Mouse (Mus musculus) kidney, embryonic 15.5 days (tissue): Measurements from ENCODE around the gene Uqcrfs1. TPM values are rescaled to one million over a fixed set of nuclear protein-coding genes. Genes with fewer than 3 reads are reported as not detected.
A peak's percentile ranks its signal among the peaks of the same experiment; 100 is the strongest.

Experiments used
- ATAC-seq: fragments of 200-750 bp; cut with Nextera tagmentation; replicated peaks from 2 replicates; pipeline ENCODE4 v1.8.0; 2017; ENCODE audit warnings: moderate TSS enrichment; ENCODE audit not compliant: low FRiP score
- H3K27ac ChIP-seq: fragments of 300-500 bp; sonication (generic); 2 replicates; pipeline ENCODE4 v1.5.1; 2015; ENCODE audit warnings: mild to moderate bottlenecking, inconsistent platforms
- H3K27me3 ChIP-seq: fragments of 300-500 bp; sonication (generic); 2 replicates; pipeline ENCODE4 v1.6.1; 2015; ENCODE audit warnings: inconsistent platforms
- H3K36me3 ChIP-seq: fragments of 300-500 bp; sonication (generic); 2 replicates; pipeline ENCODE4 v1.6.1; 2015; ENCODE audit warnings: inconsistent platforms
- H3K4me1 ChIP-seq: fragments of 300-500 bp; sonication (generic); 2 replicates; pipeline ENCODE4 v1.6.1; 2015; ENCODE audit warnings: inconsistent platforms
- H3K4me2 ChIP-seq: fragments of 300-500 bp; sonication (generic); 2 replicates; pipeline ENCODE4 v1.6.1; 2015; ENCODE audit warnings: moderate library complexity, mild to moderate bottlenecking, inconsistent platforms
- H3K4me3 ChIP-seq: fragments of 300-500 bp; sonication (generic); replicated peaks from 2 replicates; pipeline ENCODE4 v1.5.1; 2015; ENCODE audit warnings: mild to moderate bottlenecking, inconsistent platforms
- H3K9ac ChIP-seq: fragments of 300-500 bp; sonication (generic); 2 replicates; pipeline ENCODE4 v1.6.1; 2015; ENCODE audit warnings: mild to moderate bottlenecking, inconsistent platforms
- H3K9me3 ChIP-seq: fragments of 300-500 bp; sonication (generic); replicated peaks from 2 replicates; pipeline ENCODE4 v1.6.1; 2016; ENCODE audit warnings: inconsistent platforms
- WGBS: fragments of 180-500 bp; shearing (Covaris S2); methylation state at CpG from one replicate; pipeline ENCODE4 v1.1.7; 2015; ENCODE audit warnings: mixed read lengths; 5-methylcytosine and 5-hydroxymethylcytosine counted together
- polyA plus RNA-seq: library from polyadenylated mRNA; unstranded; fragments of >200 nt; fragmentation: Nextera tagmentation; extraction: Ambion mirVana; gene quantifications from 2 replicates; pipeline ENCODE4 v1.2.1, GENCODE M21; 2015

Gene Uqcrfs1
- polyA plus RNA-seq, result 269 and 295 TPM in 2 replicates

GRCm38 (mm10) chr13:30544856-30545604, at the start of gene Uqcrfs1:
Uqcrfs1 (minus strand) TSS chr13:30545362.
- H3K27me3 ChIP-seq, result 0 out of 2 replicates have a peak, but pooled peaks cover 2% of the 10 kb centered on the region
- ATAC-seq, result peak; percentile 99
- under 1% methylated on average over 82 of the region's 82 CpGs for WGBS

GRCm38 (mm10) chr13:30585786-30586185, 40.6 kb upstream of the Uqcrfs1 start:
- WGBS, result 88% methylated on average over 3 of the region's 3 CpGs
- Histone ChIP-seq H3K4me1 (no peaks in the 10 kb centered on the region), H3K36me3 (no peaks in the 10 kb centered on the region), H3K4me2 (no peak overlapping the region), H3K27me3 (no peaks in the 10 kb centered on the region), H3K9ac (no peak overlapping the region), H3K9me3 (no peaks in the 10 kb centered on the region), H3K27ac (no peak overlapping the region), H3K4me3 (no peak overlapping the region)
- ATAC-seq, result no peak

More at GRCm38 (mm10) chr13:30544856-30545604, at the start of gene Uqcrfs1:
- Histone ChIP-seq H3K9me3 (no peaks in the 10 kb centered on the region), H3K4me1 (peaks cover 17% of the 10 kb centered on the region), H3K9ac (peak within 1 kb of the TSS; percentile 98), H3K27ac (peak within 1 kb of the TSS; percentile 81), H3K4me2 (peak within 1 kb of the TSS; percentile 64), H3K36me3 (peaks cover 9% of the 10 kb centered on the region), H3K4me3 (peak within 1 kb of the TSS; percentile 100)

GRCm38 (mm10) chr13:30582541-30582940, 37.4 kb upstream of the Uqcrfs1 start:
- Histone ChIP-seq H3K9ac (no peak overlapping the region), H3K4me2 (no peak overlapping the region), H3K4me1 (no peaks in the 10 kb centered on the region), H3K9me3 (no peaks in the 10 kb centered on the region), H3K27me3 (no peaks in the 10 kb centered on the region), H3K4me3 (no peak overlapping the region), H3K27ac (no peak overlapping the region), H3K36me3 (no peaks in the 10 kb centered on the region)
- WGBS, result 72% methylated on average over 2 of the region's 2 CpGs
- ATAC-seq, result no peak

GRCm38 (mm10) chr13:30578806-30579205, 33.6 kb upstream of the Uqcrfs1 start:
- Histone ChIP-seq H3K4me2 (no peak overlapping the region), H3K4me3 (no peak overlapping the region), H3K36me3 (no peaks in the 10 kb centered on the region), H3K9me3 (no peaks in the 10 kb centered on the region), H3K4me1 (no peaks in the 10 kb centered on the region), H3K27ac (no peak overlapping the region), H3K27me3 (no peaks in the 10 kb centered on the region), H3K9ac (no peak overlapping the region)
- 82% methylated on average over 2 of the region's 2 CpGs for WGBS
- ATAC-seq, result no peak

- Histone ChIP-seq H3K36me3 (no peaks in the 10 kb centered on the region), H3K27ac (no peak overlapping the region), H3K9ac (no peak overlapping the region), H3K4me3 (no peak overlapping the region), H3K27me3 (no peaks in the 10 kb centered on the region), H3K4me2 (no peak overlapping the region), H3K4me1 (no peaks in the 10 kb centered on the region), H3K9me3 (no peaks in the 10 kb centered on the region)
- 74% methylated on average over 2 of the region's 2 CpGs for WGBS
- ATAC-seq, result no peak
Observed at GRCm38 (mm10) chr13:30576819-30577218, 31.7 kb upstream of the Uqcrfs1 start.

GRCm38 (mm10) chr13:30572971-30573370, 27.8 kb upstream of the Uqcrfs1 start:
- Histone ChIP-seq H3K9ac (no peak overlapping the region), H3K4me1 (no peaks in the 10 kb centered on the region), H3K27ac (no peak overlapping the region), H3K4me3 (no peak overlapping the region), H3K36me3 (no peaks in the 10 kb centered on the region), H3K9me3 (no peaks in the 10 kb centered on the region), H3K27me3 (no peaks in the 10 kb centered on the region), H3K4me2 (no peak overlapping the region)
- no peak for ATAC-seq
- WGBS, result 76% methylated on average over 4 of the region's 4 CpGs

GRCm38 (mm10) chr13:30570182-30570581, 25.0 kb upstream of the Uqcrfs1 start:
- Histone ChIP-seq H3K27me3 (no peaks in the 10 kb centered on the region), H3K27ac (no peak overlapping the region), H3K36me3 (no peaks in the 10 kb centered on the region), H3K4me2 (no peak overlapping the region), H3K4me3 (no peak overlapping the region), H3K4me1 (no peaks in the 10 kb centered on the region), H3K9me3 (no peaks in the 10 kb centered on the region), H3K9ac (no peak overlapping the region)
- ATAC-seq, result no peak
- 83% methylated on average over 1 of the region's 1 CpGs for whole genome bisulfite sequencing

- no peaks in the 10 kb centered on the region for H3K4me1 ChIP-seq
- no peaks in the 10 kb centered on the region for H3K27me3 ChIP-seq
- no peaks in the 10 kb centered on the region for H3K36me3 ChIP-seq
- no peak overlapping the region for H3K27ac ChIP-seq
- ATAC-seq, result no peak
- WGBS, result 72% methylated on average over 7 of the region's 7 CpGs
- no peak overlapping the region for H3K4me2 ChIP-seq
- H3K9ac ChIP-seq, result no peak overlapping the region
- no peak overlapping the region for H3K4me3 ChIP-seq
- H3K9me3 ChIP-seq, result no peaks in the 10 kb centered on the region
Observed at GRCm38 (mm10) chr13:30567571-30567970, 22.4 kb upstream of the Uqcrfs1 start.

- ATAC-seq, result no peak
- 66% methylated on average over 8 of the region's 8 CpGs for WGBS
- no peak overlapping the region for H3K4me2 ChIP-seq
- no peak overlapping the region for H3K4me3 ChIP-seq
- no peaks in the 10 kb centered on the region for H3K36me3 ChIP-seq
- no peak overlapping the region for H3K27ac ChIP-seq
- H3K9ac ChIP-seq, result no peak overlapping the region
- H3K4me1 ChIP-seq, result no peaks in the 10 kb centered on the region
- no peaks in the 10 kb centered on the region for H3K27me3 ChIP-seq
- H3K9me3 ChIP-seq, result no peaks in the 10 kb centered on the region
Observed at GRCm38 (mm10) chr13:30566767-30567166, 21.6 kb upstream of the Uqcrfs1 start.

GRCm38 (mm10) chr13:30560603-30561002, 15.4 kb upstream of the Uqcrfs1 start:
- Histone ChIP-seq H3K9me3 (no peaks in the 10 kb centered on the region), H3K36me3 (no peaks in the 10 kb centered on the region), H3K27me3 (no peaks in the 10 kb centered on the region), H3K4me1 (no peaks in the 10 kb centered on the region), H3K4me2 (no peak overlapping the region), H3K4me3 (no peak overlapping the region), H3K27ac (no peak overlapping the region), H3K9ac (no peak overlapping the region)
- WGBS, result 74% methylated on average over 1 of the region's 1 CpGs
- no peak for ATAC-seq

- Histone ChIP-seq H3K4me2 (no peak overlapping the region), H3K9me3 (no peaks in the 10 kb centered on the region), H3K4me3 (no peak overlapping the region), H3K4me1 (no peaks in the 10 kb centered on the region), H3K27me3 (no peaks in the 10 kb centered on the region), H3K27ac (no peak overlapping the region), H3K36me3 (no peaks in the 10 kb centered on the region), H3K9ac (no peak overlapping the region)
- 85% methylated on average over 5 of the region's 5 CpGs for WGBS
- no peak for ATAC-seq
Observed at GRCm38 (mm10) chr13:30560052-30560451, 14.9 kb upstream of the Uqcrfs1 start.

GRCm38 (mm10) chr13:30557751-30558150, 12.6 kb upstream of the Uqcrfs1 start:
- ATAC-seq, result no peak
- Histone ChIP-seq H3K4me1 (no peaks in the 10 kb centered on the region), H3K27me3 (no peaks in the 10 kb centered on the region), H3K9ac (no peak overlapping the region), H3K4me3 (no peak overlapping the region), H3K36me3 (no peaks in the 10 kb centered on the region), H3K27ac (no peak overlapping the region), H3K9me3 (no peaks in the 10 kb centered on the region), H3K4me2 (no peak overlapping the region)
- 76% methylated on average over 2 of the region's 2 CpGs for WGBS
